Mouse (Mus musculus): ENCODE data around the gene Hopx.

Hopx gene

GRCm38 (mm10) chr5:77071626-77072025 is 43.3 kb downstream of the Hopx start:
- DNase-seq (ENCODE audit: low spot score in 2 of 2) = no peak

GRCm38 (mm10) chr5:77070987-77071386 is 43.9 kb downstream of the Hopx start:
- DNase-seq (ENCODE audit: low spot score in 2 of 2) = no peak

GRCm38 (mm10) chr5:77067321-77067720 is 47.6 kb downstream of the Hopx start:
- no peak for DNase-seq (ENCODE audit: low spot score in 2 of 2)

GRCm38 (mm10) chr5:77061372-77062038 is 53.4 kb downstream of the Hopx start:
- DNase-seq (ENCODE audit: low spot score in 2 of 2) = peak; percentile 50 to 69

- DNase-seq (ENCODE audit: low spot score in 2 of 2) = no peak
Observed at GRCm38 (mm10) chr5:77060363-77060762, 54.6 kb downstream of the Hopx start.

- no peak for DNase-seq (ENCODE audit: low spot score in 2 of 2)
Observed at GRCm38 (mm10) chr5:77056881-77057440, 58.0 kb downstream of the Hopx start.

GRCm38 (mm10) chr5:77052616-77053015 is 62.3 kb downstream of the Hopx start:
- DNase-seq (ENCODE audit: low spot score in 2 of 2) = no peak

GRCm38 (mm10) chr5:77044362-77044761 is 70.6 kb downstream of the Hopx start:
- no peak for DNase-seq (ENCODE audit: low spot score in 2 of 2)

- no peak for DNase-seq (ENCODE audit: low spot score in 2 of 2)
Observed at GRCm38 (mm10) chr5:77039391-77039790, 75.5 kb downstream of the Hopx start.

GRCm38 (mm10) chr5:77038451-77038850 is 76.5 kb downstream of the Hopx start:
- DNase-seq (ENCODE audit: low spot score in 2 of 2) = no peak
